Mouse (Mus musculus): ENCODE measurements around the gene E2f3. TPM values are rescaled to one million over a fixed set of nuclear protein-coding genes. Genes with fewer than 3 reads are reported as not detected.

Gene E2f3
- total and polyA plus RNA-seq, 3 experiments: 15.4 to 15.5 (median 15.5) TPM

- no peak for DNase-seq (ENCODE audit: low spot score)
- H3K4me1 ChIP-seq (ENCODE audit: insufficient read depth, low read depth, low read length): peaks cover 30% of the 10 kb centered on the region
- no peaks in the 10 kb centered on the region for H3K27me3 ChIP-seq (ENCODE audit: insufficient read depth, low read length)
- ATAC-seq (ENCODE audit: extremely low read depth, insufficient number of reproducible peaks, low FRiP score, poor library complexity, severe bottlenecking): no peak
- H3K9me3 ChIP-seq (replicated peaks): no peaks in the 10 kb centered on the region
- TF ChIP-seq GATA1 (IDR thresholded peaks at IDR 0.05; ENCODE audit: borderline replicate concordance, low read length): no peak
- TF ChIP-seq TAL1 (conservative IDR thresholded peaks at IDR 0.05; ENCODE audit: low read depth, low read length): no peak
- TF ChIP-seq GATA2 (IDR thresholded peaks at IDR 0.05; ENCODE audit: borderline replicate concordance, low read depth, low read length): no peak
- TF ChIP-seq CTCF (IDR thresholded peaks at IDR 0.05; ENCODE audit: low read depth, low read length): no peak
- no peak for TF ChIP-seq POLR2AphosphoS5 (IDR thresholded peaks at IDR 0.05; ENCODE audit: insufficient replicate concordance, low read depth, low read length)
- H3K36me3 ChIP-seq (replicated peaks): peaks cover 86% of the 10 kb centered on the region
- no peak overlapping the region for H3K4me3 ChIP-seq (ENCODE audit: low read depth, low read length)
Measured at GRCm38 (mm10) chr13:29973610-29974009, 12.3 kb downstream of the E2f3 start.

- Histone ChIP-seq H3K36me3 (replicated peaks) (peaks cover 84% of the 10 kb centered on the region), H3K9me3 (replicated peaks) (no peaks in the 10 kb centered on the region), H3K27me3 (ENCODE audit: insufficient read depth, low read length) (no peaks in the 10 kb centered on the region), H3K4me1 (ENCODE audit: insufficient read depth, low read depth, low read length) (peaks cover 23% of the 10 kb centered on the region), H3K4me3 (ENCODE audit: low read depth, low read length) (no peak overlapping the region)
- TF ChIP-seq TAL1 (conservative IDR thresholded peaks at IDR 0.05; ENCODE audit: low read depth, low read length): no peak
- no peak for TF ChIP-seq CTCF (IDR thresholded peaks at IDR 0.05; ENCODE audit: low read depth, low read length)
- TF ChIP-seq GATA1 (IDR thresholded peaks at IDR 0.05; ENCODE audit: borderline replicate concordance, low read length): no peak
- no peak for TF ChIP-seq POLR2AphosphoS5 (IDR thresholded peaks at IDR 0.05; ENCODE audit: insufficient replicate concordance, low read depth, low read length)
- no peak for TF ChIP-seq GATA2 (IDR thresholded peaks at IDR 0.05; ENCODE audit: borderline replicate concordance, low read depth, low read length)
- DNase-seq (ENCODE audit: low spot score) (no peak), ATAC-seq (ENCODE audit: extremely low read depth, insufficient number of reproducible peaks, low FRiP score, poor library complexity, severe bottlenecking) (no peak)
Measured at GRCm38 (mm10) chr13:29970333-29970732, 15.5 kb downstream of the E2f3 start.

GRCm38 (mm10) chr13:29968636-29969035, 17.2 kb downstream of the E2f3 start:
- H3K4me3 ChIP-seq (ENCODE audit: low read depth, low read length): no peak overlapping the region
- no peak for DNase-seq (ENCODE audit: low spot score)
- H3K36me3 ChIP-seq (replicated peaks): peaks cover 86% of the 10 kb centered on the region
- no peaks in the 10 kb centered on the region for H3K27me3 ChIP-seq (ENCODE audit: insufficient read depth, low read length)
- H3K4me1 ChIP-seq (ENCODE audit: insufficient read depth, low read depth, low read length): peaks cover 30% of the 10 kb centered on the region
- no peak for ATAC-seq (ENCODE audit: extremely low read depth, insufficient number of reproducible peaks, low FRiP score, poor library complexity, severe bottlenecking)
- TF ChIP-seq TAL1 (conservative IDR thresholded peaks at IDR 0.05; ENCODE audit: low read depth, low read length) (no peak), GATA2 (IDR thresholded peaks at IDR 0.05; ENCODE audit: borderline replicate concordance, low read depth, low read length) (no peak)
- H3K9me3 ChIP-seq (replicated peaks): no peaks in the 10 kb centered on the region

GRCm38 (mm10) chr13:29967367-29967766, 18.5 kb downstream of the E2f3 start:
- Histone ChIP-seq H3K36me3 (replicated peaks) (peaks cover 86% of the 10 kb centered on the region), H3K4me1 (ENCODE audit: insufficient read depth, low read depth, low read length) (peaks cover 33% of the 10 kb centered on the region), H3K27me3 (ENCODE audit: insufficient read depth, low read length) (no peaks in the 10 kb centered on the region), H3K9me3 (replicated peaks) (no peaks in the 10 kb centered on the region), H3K4me3 (ENCODE audit: low read depth, low read length) (no peak overlapping the region)
- DNase-seq (ENCODE audit: low spot score) (no peak), ATAC-seq (ENCODE audit: extremely low read depth, insufficient number of reproducible peaks, low FRiP score, poor library complexity, severe bottlenecking) (no peak)
- TF ChIP-seq GATA1 (IDR thresholded peaks at IDR 0.05; ENCODE audit: borderline replicate concordance, low read length) (no peak), POLR2AphosphoS5 (IDR thresholded peaks at IDR 0.05; ENCODE audit: insufficient replicate concordance, low read depth, low read length) (no peak), GATA2 (IDR thresholded peaks at IDR 0.05; ENCODE audit: borderline replicate concordance, low read depth, low read length) (no peak), TAL1 (conservative IDR thresholded peaks at IDR 0.05; ENCODE audit: low read depth, low read length) (no peak), CTCF (IDR thresholded peaks at IDR 0.05; ENCODE audit: low read depth, low read length) (no peak)

GRCm38 (mm10) chr13:29966966-29967365, 18.9 kb downstream of the E2f3 start:
- ATAC-seq (ENCODE audit: extremely low read depth, insufficient number of reproducible peaks, low FRiP score, poor library complexity, severe bottlenecking) (no peak), DNase-seq (ENCODE audit: low spot score) (no peak)
- H3K27me3 ChIP-seq (ENCODE audit: insufficient read depth, low read length): no peaks in the 10 kb centered on the region
- H3K36me3 ChIP-seq (replicated peaks): peaks cover 86% of the 10 kb centered on the region
- TF ChIP-seq GATA1 (IDR thresholded peaks at IDR 0.05; ENCODE audit: borderline replicate concordance, low read length) (no peak), TAL1 (conservative IDR thresholded peaks at IDR 0.05; ENCODE audit: low read depth, low read length) (no peak), GATA2 (IDR thresholded peaks at IDR 0.05; ENCODE audit: borderline replicate concordance, low read depth, low read length) (no peak), POLR2AphosphoS5 (IDR thresholded peaks at IDR 0.05; ENCODE audit: insufficient replicate concordance, low read depth, low read length) (no peak), CTCF (IDR thresholded peaks at IDR 0.05; ENCODE audit: low read depth, low read length) (no peak)
- H3K4me3 ChIP-seq (ENCODE audit: low read depth, low read length): no peak overlapping the region
- no peaks in the 10 kb centered on the region for H3K9me3 ChIP-seq (replicated peaks)
- peaks cover 31% of the 10 kb centered on the region for H3K4me1 ChIP-seq (ENCODE audit: insufficient read depth, low read depth, low read length)

- TF ChIP-seq POLR2AphosphoS5 (IDR thresholded peaks at IDR 0.05; ENCODE audit: insufficient replicate concordance, low read depth, low read length) (no peak), TAL1 (conservative IDR thresholded peaks at IDR 0.05; ENCODE audit: low read depth, low read length) (no peak), GATA2 (IDR thresholded peaks at IDR 0.05; ENCODE audit: borderline replicate concordance, low read depth, low read length) (no peak), GATA1 (IDR thresholded peaks at IDR 0.05; ENCODE audit: borderline replicate concordance, low read length) (no peak), CTCF (IDR thresholded peaks at IDR 0.05; ENCODE audit: low read depth, low read length) (no peak)
- no peak overlapping the region for H3K4me3 ChIP-seq (ENCODE audit: low read depth, low read length)
- peaks cover 97% of the 10 kb centered on the region for H3K36me3 ChIP-seq (replicated peaks)
- no peak for ATAC-seq (ENCODE audit: extremely low read depth, insufficient number of reproducible peaks, low FRiP score, poor library complexity, severe bottlenecking)
- H3K4me1 ChIP-seq (ENCODE audit: insufficient read depth, low read depth, low read length): peaks cover 33% of the 10 kb centered on the region
- no peak for DNase-seq (ENCODE audit: low spot score)
- no peaks in the 10 kb centered on the region for H3K9me3 ChIP-seq (replicated peaks)
- H3K27me3 ChIP-seq (ENCODE audit: insufficient read depth, low read length): no peaks in the 10 kb centered on the region
Measured at GRCm38 (mm10) chr13:29964087-29964486, 21.8 kb downstream of the E2f3 start.
